Mouse (Mus musculus): ENCODE measurements around the gene Exosc9.

DNA sequence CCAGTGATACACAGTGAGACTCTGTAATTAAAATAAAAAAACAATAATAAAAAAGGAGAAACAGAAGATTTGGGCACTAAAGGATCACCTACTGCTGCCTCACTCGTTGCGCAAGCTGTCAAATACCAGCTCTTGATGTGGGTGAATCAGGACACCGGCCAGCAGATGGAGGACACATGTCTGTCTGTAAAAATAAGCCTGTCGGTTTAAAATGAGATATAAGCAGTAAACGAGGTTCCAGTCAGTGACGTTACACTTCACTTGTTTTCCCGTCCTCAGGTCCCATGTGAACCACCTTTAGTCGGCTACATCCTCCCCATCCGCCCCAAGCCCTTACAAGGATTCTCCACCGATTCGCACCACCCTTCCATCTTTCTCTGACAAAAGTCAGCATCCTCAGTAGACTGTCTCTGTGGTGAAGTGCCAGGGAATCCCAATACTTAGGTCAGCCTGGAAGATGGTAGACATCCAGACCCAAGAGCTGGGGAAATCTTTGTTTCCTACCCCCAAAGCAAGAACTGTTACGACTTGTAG is 488 bp upstream of the Exosc9 start:
- TF ChIP-seq EP300 (IDR thresholded peaks at IDR 0.05; ENCODE audit: low read depth in 1 of 2, low read length in 2 of 2) (no peak), CTCF (IDR thresholded peaks at IDR 0.05 in 2 of 3, conservative IDR thresholded peaks at IDR 0.05 in 1 of 3; ENCODE audit: control insufficient read depth in 1 of 3, insufficient read depth in 1 of 3, low read depth in 2 of 3, low read length in 3 of 3, poor library complexity in 1 of 3, severe bottlenecking in 1 of 3) (no peak)
